Mouse (Mus musculus): Measurements from ENCODE around the gene Dab2ip.

Dab2ip gene

DNA sequence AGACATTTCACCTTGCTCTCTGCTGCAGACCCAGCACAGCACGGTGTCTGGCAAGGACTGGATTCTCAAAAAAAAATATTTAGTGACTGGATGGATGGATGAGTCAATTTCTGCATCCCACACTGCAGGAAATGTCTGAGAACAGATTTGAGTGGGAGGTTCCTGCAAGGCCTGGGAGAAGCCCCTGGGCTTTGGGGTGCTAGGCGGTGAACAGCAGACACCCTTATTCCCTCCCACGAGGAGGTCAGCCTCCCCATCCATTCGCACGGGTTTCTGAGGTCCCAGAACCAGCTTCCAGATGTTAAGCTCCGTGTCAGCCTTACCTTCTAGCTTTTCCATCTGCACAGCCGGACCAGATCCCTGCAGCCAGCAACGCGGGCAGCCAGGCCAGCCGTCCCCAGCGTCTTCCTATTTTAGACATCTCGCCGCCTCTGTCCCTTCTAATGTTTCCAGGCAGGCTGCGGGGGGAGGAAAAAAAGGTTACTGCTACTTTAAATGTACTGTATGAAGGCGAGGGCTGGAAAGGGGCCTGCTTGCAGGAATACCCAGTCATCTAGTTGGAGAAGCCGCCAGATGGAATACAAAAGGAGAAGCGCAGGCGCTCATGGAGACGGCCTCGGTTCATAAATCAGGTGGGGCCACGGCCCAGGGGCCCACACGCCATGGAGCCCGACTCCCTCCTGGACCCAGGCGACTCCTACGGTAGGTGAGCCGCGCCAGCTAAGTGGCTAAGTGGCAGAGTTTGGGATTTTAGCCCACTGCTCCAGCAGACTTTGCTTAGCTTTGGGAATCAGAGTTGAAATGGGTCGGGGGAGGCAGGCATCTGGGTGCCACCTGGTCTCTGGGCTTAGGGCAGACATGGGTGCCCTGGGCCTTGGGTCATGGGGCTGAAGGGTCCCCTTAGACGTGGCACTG lies at the start of gene Dab2ip:
Dab2ip (plus strand) TSS at position 356 of the 915 bp plus-strand sequence.
- DNase-seq = peak; percentile 57

DNA sequence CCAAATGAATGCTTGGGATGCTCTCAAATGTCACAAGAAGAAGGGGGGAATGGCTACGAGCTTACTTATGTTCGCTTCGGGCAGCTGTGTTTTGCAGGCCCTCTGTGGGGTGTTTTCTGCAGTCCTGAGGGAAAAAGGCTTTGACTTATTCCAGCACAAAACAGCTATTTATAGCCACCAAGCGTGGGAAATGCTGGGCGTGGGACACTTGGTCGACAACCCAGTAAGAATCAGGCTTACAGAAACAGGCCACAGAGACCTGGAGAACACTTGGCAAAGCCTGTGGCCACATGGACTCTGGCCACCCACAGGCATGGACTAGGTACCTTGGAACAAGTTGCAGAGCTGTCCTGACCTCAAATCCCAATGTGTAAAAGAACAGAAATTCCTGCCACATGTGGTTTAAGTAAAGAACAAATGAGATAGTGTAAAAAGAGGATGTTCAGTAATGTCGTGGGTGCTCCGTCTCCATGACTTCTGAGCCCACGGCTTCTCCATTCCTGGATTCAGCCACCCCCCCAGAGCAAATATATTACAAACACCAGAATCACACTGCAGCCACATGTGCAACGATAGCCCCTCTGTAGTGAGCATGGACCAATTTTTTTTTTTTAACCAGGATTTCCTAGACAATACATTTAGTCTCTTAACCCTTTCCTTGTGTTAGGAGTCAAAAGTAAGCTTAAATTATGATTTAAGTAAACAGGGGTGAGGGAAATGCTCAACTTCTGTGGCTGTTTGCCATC lies 49.3 kb upstream of the Dab2ip start:
- DNase-seq = no peak

DNA sequence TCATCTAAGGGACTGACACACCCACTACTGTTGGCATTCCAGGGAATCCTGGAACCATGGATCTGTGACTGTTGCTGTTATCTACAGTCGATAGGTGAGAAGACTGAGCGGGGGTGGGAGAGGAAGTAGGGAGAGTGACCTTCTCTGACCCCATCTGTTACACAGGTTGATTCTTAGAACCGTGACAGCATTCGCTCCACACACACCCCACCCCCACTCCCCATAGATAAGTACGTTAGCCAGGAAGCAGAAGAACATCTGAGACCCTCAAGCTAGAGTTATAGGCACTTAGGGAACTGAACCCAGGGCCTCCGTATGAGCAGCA lies 48.8 kb upstream of the Dab2ip start:
- DNase-seq = no peak

DNA sequence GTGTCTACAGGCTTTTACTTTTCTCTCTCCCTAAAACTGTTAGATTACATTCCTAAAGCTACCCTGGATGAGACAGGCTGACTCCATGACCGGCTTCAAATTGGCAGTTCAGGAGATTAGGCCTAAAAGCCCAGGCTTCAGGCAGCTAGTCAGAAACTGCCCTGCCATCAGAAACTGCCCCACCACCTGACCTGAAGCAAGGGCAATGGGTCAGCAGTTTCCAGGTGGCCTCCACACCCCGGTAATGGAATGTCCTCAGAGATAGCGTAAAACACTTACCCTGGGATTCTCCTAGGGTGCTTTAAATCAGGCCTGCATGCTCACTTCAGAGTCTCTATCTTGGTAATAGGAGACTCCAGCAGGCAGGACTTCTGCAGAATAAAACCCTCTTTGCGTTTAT lies 48.2 kb upstream of the Dab2ip start:
- no peak for DNase-seq

DNA sequence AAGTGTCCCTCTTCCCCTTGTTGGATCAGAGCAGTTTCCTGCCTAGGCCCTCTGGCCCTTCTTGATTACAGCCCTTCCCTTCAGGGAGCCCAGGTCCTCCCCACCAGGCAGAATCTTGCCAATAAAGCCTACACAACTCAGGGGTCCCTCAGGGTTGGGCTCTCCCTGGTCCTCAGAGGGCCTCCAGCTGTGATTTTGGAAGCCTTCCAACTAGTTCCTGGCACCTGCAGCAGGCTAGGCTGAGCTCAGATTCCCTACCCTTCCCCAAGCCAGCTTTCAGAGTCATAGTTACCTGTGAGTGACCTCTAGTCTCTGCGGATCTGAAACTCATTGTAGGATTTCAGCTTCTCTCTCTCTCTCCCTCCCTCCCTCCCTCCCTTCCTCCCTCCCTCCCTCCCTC lies 47.1 kb upstream of the Dab2ip start:
- DNase-seq = no peak

DNA sequence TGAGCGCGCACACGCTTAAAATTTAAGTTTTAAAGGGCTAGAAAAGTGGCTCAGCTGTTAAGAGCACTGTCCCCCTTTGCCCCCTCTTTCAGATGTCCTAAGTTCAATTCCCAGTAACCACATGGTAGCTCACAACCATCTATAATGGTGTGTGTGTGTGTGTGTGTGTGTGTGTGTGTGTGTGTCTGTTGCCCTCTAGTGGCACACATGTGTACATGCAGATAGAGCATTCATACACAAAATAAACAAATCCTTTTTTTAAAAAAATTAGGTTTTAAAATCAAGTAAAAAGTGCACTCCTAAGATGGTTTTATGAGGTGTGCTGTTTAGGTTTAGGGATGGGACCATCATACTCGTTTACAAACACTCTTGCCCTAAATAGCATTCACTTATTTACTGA lies 45.8 kb upstream of the Dab2ip start:
- no peak for DNase-seq

DNA sequence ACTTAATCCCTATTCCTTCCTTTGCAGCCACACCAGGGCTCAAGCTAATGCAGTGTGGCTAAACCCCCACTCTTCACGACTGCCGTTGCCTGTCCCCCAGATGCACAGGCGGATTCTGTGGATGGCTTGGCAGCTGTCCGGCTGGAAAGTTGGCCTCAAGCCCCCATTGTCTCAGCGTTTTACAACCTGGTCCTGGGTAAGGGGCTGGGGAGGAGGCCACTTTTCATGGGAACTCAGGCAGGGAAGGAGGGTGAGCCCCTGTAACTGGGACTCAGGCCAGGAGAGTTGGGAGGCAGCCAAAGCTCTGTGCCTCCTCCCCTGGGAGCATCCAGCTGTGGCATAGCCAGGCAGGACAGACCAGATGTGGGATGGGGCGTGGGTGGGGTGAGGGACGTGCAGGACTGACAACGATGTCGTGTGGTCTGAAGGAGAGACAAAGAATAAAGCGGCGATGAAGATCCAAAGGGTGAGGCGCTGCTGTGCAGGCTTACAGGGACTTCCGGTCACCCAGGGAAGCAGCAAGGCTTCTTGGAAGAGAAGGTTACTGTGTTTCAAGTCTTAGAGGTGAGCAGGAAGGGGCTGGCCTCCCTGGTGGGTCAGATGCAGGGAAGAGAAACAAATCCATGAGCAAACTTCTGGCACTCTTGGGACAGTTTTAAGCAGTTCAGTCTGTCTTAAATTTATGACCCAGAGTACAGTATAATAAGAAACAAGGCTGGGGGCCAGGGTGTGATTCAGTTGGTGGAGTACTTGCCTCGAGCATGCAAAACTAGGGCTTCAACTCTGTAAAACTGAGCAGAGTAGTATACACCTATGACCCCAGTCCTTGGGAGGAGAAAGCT lies 43.8 kb upstream of the Dab2ip start:
- DNase-seq = no peak

DNA sequence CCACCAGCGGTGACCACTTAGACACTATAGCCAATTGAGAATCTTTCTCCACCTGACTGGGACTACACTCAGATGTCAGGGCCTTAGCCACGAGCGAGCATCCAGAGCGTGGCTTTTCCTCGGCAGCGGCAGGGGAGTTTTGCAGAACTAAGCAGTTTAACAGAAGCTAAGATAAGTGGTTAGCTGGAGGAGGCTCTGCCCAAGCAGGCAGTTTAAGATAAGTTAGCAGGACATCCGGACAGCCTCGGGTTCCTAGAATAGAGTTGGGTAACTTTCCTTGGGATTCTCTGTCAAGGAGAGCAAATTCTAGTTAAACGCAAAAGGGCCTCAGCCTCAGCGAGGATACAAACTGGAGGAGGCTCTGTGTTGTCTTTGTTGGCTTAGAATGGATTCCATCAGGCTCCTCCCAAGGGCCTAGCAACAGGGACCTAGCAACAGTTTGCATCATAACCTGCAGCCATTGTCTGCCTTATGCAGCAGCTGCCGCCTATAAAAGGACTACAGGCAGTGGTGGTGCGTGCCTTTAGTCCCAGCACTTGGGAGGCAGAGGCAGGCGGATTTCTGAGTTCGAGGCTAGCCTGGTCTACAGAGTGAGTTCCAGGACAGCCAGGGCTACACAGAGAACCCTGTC lies 31.3 kb upstream of the Dab2ip start:
- DNase-seq = no peak

DNA sequence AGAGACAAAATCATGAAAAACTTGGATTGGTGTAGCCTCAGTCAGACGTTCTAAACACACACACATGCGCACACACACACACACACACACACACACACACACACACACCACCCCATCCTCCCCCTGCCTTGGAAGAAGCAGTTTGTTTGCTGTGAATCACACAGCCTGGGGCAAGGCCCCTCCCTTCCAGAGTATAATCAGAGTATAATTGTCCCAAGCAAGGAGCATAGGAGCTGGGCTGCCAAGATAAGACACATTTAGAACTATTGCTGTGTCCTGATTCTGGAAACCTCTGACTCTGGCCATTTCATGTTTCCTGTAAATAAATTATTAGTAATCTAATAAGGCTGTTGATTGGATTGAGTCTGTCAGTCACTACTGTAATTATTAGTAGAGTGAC lies 29.0 kb upstream of the Dab2ip start:
- no peak for DNase-seq

DNA sequence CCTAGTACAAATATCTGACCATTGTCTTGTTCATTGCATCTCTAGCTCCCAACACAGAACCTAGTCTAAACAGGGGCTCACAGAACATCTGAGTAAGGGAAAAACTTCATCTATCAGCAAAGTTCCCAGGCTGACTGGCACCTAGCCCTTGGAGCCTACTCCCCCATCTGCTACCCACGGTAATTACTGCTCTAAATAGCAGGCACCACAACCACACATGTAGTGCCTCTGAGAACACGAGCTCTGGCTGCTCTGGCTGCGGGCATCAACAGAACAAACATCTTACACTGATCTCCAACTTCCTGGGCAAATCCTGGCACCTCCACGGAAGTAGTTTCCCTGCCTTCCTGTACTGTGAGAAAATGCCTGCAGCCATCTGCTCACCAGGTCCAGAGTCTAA lies 28.2 kb upstream of the Dab2ip start:
- DNase-seq = no peak

DNA sequence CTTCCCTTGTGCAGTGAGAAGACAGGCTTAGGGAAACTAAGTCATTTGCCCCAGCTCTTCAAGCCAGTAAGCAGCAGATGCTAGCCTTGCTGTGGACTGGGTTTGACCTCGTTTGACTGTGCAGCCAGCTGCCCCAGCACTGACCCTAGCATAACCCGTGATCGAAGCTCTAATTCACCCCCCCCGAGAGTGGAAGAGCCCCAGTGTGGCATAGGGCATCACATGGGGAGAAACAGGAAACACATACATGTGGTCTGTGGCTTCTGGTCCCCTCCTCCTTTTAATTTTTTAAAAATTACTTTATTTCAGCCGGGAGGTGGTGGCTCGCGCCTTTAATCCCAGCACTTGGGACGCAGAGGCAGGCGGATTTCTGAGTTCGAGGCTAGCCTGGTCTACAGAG lies 27.3 kb upstream of the Dab2ip start:
- no peak for DNase-seq

DNA sequence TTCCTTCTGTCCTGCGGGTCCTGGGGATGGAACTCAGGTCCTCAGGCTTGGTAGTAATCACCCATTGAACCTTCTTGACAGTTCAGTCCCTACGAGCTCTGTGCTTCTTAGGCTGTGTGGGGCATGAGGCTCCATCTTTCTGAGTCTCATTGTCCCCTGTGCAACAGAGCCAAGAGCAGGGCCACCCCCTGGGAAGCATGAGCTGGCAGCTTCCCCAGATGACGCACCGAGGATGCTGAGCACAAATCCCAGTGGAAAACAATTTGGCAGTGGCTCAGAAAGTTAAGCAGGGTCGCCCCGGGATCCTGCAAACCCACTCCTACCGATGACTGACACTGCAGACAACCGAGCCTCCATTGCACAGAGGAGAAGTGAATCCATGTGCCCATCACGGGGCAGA lies 24.4 kb upstream of the Dab2ip start:
- DNase-seq = no peak

DNA sequence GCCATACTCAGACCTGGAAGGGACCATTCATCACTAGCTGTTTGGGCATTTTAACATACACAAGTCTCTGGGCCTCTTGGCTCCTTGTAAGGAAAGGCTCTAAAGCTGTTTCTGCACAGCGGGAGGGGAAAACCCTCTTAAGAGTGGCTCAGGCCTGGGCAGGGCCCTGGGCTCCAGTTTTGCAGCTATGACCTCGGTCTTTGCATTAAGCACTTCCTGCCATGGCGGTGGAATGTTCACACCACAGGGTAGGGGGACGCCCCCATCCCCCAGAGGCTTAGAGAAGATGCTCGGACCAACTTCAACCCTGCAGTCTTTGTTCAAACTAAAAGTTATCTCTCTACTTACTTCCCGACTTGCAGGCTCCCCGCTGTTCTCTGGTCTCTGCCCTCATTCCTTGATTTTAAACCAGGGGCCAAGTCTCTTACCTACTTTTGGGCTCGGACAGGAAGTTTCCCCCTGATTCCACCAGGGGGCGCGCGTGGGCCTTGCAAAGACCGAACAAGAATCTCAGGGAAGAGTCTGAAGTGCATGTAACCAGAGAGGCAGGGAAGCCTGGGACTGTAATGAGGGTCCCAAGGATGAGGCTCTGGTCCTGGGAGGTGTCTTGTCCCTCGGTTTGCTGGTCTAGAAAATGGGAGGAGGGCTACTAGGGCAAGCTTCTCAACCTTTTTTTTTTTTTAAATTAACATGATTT lies 18.6 kb upstream of the Dab2ip start:
- DNase-seq = peak; percentile 89

DNA sequence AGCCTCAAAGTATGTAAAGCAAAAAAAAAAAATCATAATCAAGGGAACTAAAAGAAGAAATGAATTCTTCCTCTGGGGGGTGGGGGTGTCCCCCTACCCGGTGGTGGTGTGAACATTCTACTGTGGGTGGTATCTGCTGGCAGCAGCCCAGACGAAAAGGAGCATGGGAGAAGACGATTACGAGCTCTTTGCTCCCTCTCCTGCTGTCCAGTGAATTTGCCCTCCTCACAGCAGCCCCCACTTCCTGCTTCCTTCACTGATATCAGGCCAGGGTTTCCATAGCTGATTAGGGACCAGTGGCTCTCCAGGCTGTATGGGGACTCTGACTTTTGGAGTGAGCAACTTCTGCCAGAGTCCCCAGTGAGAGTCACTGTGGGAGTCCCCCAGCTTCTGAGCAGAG lies 17.3 kb upstream of the Dab2ip start:
- DNase-seq = peak; percentile 11

DNA sequence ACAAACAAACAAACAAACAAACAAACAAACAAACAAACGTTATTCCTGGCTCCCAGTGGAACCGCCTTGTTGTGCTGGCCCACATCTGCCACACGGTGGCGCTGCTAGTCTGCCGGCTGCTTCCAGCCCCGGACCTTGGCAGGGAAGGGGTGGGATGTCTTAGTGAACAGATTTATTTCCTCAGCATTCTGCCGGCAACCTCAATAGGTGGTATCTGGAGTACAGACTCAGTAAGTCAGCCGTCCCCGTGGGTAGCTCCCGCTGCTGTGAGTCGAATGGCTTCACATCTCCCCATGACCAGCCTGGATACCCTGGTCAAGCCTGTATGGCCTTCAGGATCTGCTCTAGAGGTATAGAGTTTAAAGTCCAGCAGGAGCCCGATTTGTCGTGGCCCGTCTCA lies 13.3 kb upstream of the Dab2ip start:
- DNase-seq = peak; percentile 78

DNA sequence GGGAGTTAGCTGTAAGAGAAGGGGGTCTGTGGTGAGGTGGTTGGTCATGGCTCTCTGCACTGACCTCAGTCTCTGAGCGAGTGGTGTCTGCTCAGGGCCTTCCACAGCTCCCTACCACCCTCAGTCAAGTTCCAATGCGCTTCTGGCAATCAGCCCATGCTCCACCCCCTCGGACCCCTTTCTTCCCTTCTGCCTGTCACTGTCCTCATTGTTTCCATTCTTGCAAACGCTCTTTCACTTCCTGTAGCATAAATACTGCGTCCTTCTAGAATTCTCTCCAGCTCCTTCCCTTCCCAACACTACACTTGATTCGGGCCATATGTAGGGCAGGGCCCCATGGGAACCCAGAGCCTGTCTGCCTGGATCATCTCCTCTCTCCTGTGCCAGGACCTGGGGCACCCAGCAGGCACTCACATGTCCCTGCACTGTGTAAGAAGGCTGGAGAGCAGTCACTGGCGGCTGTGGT lies 12.9 kb upstream of the Dab2ip start:
- peak; percentile 71 for DNase-seq

DNA sequence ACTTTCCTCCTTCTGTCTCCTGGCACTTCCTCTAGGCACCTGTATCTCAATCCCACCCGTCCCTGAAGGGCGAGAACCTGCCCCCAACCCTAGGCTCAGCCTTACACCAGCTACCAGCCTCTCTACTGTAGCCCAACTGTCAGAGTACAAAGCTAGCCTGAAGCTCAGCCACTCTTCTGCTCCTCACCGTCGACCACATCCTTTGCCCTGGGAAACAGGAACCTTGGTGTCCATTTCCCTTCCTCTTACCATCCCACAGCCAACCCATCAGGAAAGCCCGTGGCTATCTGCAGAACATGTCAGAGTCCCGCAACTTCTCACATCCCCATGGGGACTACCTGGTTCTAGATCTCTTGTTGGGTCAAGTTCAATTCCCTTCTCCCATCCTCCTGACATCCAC lies 11.6 kb upstream of the Dab2ip start:
- no peak for DNase-seq

DNA sequence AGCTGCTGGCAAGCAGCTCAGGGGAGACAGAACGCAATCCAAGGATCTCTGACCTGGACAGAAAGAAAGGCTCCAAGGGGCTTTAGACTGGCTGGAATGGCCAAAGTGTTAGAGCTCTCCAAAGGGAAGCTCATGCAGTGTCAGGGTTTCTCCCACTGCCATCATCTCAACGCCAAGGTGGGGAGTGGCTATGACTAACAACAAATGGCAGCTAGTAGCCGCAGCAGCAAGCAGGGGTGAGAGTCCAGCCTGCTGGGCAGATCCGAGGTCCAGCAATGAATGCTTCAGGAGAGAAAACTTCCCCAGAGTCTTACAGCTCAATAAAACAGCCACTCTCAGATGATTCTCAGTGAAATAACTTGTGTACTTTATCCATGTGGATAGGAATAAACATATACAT lies 8.9 kb upstream of the Dab2ip start:
- no peak for DNase-seq

DNA sequence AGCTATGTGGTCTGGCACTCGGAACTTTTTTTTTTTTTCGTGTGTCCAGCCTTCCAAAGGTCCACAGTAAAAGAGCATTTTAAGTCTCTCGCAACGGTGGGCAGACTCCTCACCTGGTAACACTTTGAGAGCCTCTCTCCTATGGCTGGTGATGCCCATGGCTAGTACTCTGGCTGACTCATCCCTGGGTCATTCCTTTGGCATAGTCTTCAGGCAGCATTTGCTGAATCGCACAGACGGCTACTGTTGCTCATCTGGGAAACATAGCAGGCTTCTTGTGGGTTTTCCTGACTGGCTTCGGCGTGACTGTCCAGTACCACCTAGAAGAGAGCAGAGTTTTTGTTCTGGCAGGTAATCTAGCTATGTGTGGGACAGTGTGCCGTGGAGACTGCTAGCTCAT lies 8.0 kb upstream of the Dab2ip start:
- DNase-seq = no peak

DNA sequence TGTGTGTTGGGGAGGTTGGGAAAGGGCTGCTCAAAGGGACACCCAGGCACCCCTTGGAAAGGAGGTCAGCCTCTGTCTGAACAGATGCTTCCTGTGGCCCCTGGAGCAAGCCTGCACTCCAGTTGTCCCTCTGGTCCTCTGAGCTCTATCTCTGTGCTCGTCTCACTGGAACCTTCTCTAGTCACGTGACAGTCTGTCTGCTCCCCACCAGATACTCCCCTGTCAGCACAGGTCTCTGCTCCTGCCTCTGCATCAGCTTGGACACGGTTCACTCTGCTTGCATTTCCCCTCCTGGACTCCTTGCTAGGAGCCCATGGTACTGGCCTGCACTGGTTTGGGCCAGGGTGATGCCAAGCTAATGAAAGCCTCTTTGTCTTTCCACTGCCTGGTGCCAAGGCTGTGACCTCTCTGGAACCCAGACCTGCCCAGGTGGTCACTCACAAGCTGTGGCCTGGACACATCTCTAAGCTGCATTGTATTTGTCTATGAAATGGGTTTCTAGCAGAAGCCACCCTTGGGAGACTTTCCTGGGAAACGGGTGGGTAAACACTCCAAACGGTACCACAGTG lies 1.1 kb upstream of the Dab2ip start:
- no peak for DNase-seq

DNA sequence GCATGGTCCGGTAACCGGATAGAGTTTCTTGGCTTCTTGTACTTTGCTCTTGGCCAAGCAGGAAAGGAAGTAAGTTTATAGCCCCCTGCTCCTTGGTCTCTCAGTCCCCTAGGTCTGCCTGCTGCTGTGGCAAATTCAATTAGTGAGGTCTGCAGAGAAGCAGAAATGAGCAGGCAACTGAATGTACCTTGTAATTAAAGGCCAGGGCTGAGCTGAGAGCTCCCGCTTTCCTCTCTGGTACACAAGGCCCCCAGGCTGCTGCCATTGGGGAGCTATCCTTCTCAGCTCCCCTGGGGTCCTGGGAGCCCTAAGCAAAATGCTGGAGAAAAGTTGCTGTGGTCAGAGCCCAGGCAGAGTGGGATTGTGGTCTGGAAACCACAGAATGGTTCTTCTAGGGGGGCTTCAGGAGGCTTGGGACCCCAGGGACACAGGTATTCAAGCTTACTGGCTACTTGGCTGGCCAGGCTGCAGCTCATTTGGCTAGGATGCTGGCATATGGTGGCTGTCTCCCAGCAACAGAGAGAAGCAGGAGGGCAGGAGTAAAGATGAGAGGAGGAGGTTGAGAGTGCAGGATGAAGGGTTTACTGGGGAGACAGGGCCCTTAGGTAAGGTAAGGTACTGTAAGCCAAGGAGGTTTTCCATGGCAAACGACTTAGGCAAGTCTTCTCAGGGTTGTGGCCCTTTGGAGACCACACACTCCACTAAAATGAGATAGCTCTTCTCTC lies 922 bp downstream of the Dab2ip start:
- DNase-seq = peak; percentile 63

Data from cerebellum, adult 8-10 months (tissue).